Mouse (Mus musculus): ENCODE results near the gene Apol6. TPM values are rescaled to one million over a fixed set of nuclear protein-coding genes. Genes with fewer than 3 reads are reported as not detected.

Apol6 gene
- 10 to 100 TPM; 11.8 to 28.0 TPM for total RNA-seq (2021)
- 17.5 and 21.1 TPM in 2 replicates for polyA plus RNA-seq (2012; rRNA removed)
- long read RNA-seq, partial matches to known transcripts, result 3 of 15 reads
- long read RNA-seq, other reads (novel, unspliced or antisense), result 11 of 15 reads

DNA sequence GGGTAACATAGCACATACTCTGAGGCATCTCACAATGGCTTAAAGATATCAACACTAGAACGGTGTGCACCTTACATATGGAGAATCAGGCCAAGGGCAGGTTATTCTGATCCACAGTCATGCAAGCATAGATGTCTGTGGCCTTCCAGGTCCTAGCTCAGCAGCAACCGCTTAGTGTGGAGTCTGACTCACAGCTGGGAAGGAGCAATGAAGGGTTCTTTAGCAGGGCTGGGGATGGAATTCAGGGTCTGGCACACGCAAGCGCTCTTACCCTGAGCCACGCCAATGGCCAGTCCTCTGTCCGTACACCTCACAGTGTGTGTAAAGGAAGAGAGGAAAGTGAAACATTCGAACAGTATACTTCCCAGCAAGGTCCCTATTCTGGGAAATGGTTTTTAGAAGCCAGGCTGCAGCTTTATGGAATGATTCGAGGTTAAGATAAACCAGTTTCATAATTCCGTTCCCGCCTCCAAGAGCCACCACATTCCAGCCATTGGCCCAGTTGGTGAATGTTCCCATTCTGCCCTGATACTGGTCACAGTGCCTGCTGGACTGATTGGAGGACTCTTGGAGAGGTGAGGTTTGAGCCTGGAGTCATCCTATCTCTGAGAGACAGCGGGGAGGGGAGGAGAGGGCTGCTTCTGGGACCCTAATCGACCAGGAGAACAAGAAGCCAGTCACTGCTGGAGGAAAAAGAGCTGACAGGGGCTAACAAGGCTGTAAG, at the start of gene Apol6:
Apol6 (plus strand) TSS at position 133 of the 724 bp plus-strand sequence.
- peak; percentile 65 for DNase-seq

DNA sequence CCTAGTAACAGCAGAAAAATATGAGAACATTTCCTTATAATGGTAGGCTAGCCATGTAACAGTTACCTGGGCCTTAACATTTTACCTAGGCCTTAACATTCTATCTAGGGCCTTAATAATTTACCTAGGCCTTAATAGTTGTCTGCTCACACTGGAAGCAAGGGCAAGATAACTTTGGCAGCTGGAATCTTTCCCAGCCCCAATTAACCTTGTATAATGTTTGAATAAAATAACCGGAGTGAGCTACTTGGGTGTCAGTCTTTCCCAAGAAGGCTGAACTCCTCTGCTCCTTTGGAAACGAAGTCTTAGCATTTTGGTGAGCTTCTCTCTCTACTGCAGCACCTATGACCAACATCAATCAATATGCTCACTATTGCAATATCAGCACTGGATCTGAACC, 46.5 kb upstream of the Apol6 start:
- DNase-seq, result no peak

DNA sequence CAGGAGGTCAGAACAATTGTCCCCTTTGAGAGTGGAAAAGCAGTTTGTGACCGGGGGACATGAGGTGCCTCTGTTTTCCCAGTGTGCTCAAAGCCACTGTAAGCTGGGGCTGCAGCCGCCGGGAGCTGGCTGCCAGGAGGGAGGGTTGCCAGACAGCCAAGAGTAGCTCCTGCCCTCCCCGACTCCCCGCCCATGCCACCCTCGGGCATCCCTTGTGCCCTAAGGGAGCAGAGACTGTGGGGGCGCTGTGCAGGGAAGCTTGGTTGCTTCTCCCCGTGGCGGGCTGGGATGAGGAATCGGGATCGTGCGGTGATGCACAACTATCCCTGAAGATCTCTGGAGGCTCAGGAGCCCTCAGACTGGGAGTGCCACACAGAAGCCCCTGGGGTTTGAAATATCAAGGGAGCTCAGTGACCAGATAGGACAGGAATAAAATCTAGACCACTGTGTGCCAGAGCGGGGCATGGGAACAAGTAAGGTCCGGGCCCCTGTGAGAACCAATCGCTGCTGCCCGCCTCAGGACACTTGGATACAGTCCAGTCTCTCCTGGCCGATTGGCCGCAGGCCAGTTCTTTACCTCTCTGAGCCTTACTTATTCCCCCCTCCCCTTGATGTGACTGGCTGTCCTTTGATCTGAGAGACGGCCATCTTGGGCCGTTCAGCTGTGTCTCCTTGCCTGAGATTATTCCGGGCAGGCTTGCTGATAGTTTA, 45.5 kb upstream of the Apol6 start:
- DNase-seq, result peak; percentile 45

DNA sequence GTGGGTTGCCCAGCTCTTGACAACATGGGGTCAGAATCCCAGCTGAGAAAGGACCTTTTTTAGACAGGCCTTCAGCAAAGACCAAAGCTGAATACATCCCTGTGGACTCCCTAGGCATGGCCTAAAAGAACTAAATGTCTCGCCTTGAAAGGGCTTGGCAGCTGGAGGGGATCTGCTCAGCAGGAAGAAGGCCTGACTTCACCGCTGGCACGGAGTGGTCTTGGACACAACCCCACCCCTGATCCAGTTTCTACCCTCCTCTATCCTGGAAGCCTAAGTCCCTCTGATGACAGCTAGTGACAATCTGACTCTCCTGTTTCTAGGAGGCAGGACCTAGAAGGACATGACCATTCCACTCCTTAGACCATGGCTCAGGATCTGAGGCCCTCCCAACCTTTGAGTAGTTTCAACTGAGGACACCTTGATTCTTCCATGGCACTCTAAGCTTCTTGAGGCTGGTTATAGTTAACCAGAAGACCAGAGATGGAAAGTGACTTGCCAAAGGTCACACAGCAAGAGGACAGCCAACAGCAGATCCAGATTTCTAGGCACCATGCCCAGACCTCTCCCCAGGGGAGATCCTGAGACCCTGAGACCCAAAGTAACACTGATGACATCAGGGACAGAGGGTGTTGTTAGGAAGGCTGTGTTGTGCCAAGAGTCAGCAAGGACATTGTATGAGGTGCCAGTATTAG, 41.2 kb upstream of the Apol6 start:
- DNase-seq, result no peak

DNA sequence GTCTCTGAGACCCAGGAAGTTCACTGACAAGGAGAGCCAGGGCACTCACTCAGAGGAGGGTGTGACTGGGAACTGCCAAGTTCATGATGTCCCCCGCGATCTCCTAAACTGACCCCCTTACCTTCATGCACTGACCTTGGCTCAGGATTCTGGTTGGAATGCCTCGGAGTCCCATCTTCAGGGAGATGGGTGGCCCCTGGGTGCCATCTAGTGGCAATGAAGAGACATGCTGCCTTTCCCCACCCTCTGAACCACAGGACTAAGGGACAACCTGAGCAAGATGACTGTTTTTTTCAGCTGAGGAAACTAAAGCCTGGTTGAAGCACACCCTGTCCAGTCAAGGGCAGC, 40.7 kb upstream of the Apol6 start:
- peak; percentile 63 for DNase-seq

DNA sequence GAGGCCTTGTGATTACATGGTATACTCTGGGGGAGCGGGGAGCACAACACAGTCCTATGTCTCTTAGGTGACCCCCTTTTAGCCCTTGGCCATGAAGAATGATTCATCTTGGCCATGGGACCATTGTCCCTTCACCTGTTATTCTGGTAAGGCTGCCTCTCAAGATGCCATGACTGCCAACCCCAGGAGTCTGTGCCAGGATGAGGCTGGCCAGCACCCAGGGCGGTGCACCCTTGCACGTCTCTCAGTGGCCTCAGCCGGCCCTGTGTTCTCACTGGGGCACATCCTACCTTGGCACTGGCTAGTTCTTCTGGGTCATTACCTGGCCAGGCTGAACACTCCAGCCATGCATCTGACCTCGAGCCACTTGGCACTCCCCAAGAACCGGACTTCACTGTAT, 35.7 kb upstream of the Apol6 start:
- DNase-seq, result no peak

DNA sequence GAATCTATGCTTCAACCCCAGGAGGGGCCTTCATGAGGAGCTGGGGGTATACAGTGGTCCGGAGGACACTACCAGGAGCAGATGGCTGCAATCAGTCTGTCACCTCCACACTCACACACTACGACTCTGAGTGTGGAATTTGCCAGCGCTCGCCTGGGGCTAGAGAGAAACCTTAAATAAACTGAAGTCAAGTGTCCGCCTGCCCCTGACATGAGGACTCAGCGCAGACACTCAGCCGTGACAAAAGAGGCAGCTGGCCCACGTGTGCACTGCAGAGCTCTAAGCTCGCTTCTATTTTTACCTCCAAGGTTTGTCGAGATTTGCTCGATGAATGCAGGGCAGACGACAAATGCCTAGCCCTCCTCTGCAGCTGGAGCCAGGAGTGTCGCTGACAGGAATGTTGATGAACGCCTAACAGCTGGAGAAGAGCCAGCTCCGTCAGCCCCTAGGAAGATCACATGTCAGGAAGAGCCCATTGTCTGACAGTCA, 30.7 kb upstream of the Apol6 start:
- peak; percentile 53 for DNase-seq

DNA sequence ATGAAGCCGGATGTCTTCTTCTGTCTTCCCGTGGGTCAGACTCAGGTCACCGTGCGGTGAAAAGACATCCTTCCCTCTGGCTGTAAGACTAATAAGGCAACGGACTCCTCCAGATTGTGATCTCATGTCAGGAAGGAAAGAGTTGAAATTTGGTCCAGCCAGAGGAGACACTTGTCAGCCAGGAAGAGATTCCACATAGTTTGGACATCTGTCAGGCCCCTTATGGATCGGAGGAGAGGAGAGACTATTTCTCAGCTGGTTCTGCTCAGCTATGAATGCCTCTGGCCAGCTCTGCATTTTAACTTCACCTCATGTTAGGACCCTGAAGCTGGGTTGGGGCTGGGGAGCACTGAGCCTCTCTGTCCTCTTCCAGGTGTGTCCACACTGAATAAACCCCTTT, 30.1 kb upstream of the Apol6 start:
- no peak for DNase-seq

DNA sequence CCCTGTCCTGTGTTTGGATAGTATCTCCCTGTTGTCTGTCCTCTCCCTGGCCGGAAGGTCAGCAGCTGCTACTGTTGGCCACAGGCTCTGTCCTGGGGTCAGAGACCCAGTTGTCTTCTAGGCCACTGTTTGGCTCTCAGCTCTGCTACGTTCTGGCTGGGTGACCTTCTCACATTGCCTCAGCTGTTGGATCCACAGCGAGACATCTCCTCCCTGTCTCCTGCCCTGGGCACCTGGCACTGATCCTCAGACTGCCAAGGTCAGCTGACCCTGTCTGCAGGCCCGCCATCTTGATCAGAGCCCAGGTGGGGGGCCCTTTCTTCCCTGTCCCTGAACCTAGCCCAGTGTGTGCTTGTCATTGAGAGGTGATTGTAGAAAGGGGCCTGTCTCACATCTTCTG, 29.5 kb upstream of the Apol6 start:
- DNase-seq, result no peak

DNA sequence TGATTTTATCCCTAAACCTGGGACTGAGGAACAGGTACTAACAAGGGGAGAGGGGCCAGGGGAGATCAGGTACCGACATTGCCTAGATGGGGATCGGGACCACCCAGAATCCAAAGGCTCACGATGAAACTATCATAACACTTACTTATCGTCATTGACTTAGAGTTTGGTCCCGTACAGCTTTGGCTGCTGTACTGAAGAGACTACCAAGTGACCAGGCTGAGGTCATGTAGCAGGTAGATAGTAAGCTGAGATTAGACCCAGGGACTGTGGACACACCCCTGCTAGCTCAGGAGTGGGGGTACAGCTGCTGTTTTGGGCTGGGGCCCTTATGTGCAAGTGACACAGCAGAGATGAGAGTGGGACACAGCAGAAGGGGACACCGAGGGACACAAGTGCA, 28.0 kb upstream of the Apol6 start:
- no peak for DNase-seq

DNA sequence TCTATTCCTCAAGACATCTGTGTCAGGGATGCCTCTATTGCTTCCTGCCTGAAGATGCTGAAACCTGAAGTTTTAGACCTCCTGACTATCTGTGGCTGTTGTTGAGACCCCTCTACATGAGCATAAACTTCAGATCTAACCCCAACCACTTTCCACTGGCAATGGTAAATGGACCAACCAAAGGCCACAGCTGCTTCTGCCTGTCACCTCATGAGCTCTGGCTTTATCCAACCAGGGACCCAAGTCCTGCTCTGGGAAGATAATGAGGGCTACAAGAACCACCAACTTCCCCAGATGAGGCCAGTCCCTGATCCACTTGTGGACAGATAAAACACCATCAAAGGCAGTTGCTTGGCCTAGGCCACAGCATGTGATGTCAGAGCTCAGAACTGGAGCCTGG, 26.6 kb upstream of the Apol6 start:
- no peak for DNase-seq

DNA sequence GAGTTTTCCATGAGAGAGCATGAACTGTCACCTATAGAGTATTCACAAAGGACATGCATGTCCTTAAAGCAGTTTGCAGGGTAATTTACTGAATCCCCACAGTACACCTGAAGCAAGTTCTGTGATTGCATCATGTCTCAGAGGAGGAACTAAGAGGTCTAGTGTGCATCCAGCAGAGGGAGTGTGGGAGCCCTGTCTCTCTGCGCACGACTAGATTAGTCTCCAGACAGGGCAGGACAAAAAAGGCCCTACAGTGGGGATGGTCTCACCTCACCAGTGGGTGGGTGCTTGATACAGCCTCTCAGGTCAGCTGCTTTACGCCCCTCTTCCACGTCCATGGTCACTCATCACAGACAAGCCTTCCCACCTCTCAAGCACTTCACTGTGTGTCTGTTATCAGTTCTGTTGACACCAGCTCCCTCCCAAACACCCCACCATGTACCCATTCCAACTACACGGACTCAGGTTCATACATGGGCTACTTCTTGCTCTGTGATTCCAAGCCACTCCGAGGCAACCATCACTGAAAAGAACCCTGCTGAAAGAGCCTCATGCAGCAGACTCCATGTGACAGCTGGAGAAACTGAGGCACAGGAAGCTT, 25.7 kb upstream of the Apol6 start:
- DNase-seq, result peak; percentile 46

DNA sequence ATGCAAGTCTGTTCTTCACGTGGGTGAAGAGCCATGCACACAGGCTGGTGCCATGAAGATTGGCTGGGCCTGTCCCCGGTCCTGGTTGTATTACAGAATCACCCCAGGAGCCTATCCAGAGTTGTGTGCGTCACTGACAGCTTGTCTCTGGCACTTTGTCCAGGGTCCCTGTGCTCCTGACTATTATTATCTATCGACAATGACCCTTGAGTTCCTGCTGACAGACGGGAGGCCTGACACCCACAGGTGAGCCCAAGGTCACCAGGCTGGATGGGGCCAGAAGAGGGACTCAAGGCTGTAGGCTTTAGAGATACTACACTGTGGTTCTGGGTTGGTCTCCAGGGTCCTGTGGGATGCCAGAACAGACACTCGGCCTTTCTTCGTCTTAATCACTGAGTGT, 25.0 kb upstream of the Apol6 start:
- DNase-seq, result no peak

DNA sequence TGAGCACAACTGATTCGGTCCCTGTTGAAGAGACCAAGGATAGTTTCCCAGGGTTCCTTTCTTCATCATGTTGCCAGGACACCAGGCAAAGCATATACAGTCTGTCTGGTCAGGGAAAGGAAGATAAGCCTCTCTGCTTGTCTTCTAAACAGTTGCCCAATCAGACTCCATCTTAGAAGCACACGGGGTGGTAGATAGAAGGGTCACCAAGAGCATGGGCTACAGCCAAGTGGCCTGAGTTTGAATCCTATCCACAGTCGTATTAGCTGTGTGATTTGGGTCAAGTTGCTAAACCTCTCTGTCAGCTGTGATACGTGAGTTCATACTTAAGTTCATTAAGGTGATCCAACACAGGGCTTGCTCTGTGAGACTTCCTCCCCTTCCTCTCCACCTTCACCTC, 24.4 kb upstream of the Apol6 start:
- DNase-seq, result no peak

DNA sequence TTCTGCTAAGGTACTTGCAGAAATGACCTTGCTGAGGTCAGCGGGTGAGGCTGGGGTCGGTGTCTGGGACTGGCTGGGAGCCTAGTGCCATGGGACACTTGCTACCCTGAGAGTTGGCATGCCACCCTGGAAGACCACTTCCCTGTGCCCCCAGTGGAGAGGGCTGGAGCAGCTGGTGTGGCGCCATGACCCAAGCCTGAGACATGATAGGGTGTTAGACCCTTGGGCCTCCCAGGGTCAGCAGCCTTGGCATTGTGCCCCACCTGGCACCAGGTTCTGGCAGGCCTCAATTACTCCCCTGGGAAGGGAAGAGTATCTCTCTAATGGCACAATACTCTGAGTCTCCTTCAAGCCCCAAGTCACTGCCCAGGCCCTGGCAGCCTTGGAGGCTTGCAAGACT, 23.5 kb upstream of the Apol6 start:
- DNase-seq, result no peak

DNA sequence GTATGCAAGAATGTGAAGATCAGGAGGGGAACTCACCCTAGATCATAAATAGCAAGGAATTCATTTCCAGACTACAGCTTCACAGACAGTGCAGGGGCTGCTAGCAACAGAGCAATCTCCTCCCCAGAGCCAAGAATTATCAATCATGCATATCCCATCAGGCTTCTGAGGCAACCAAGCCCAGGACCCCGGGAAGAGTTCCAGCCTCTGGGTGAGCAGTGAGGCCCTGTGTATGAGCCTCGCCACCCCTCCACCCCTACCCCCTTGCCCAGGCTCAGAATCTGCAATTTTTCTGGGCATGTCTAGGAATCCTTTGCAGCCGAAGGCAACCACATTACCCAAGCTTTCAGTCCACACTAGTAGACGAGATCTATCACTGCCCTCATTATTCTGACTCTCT, 22.7 kb upstream of the Apol6 start:
- DNase-seq, result no peak

DNA sequence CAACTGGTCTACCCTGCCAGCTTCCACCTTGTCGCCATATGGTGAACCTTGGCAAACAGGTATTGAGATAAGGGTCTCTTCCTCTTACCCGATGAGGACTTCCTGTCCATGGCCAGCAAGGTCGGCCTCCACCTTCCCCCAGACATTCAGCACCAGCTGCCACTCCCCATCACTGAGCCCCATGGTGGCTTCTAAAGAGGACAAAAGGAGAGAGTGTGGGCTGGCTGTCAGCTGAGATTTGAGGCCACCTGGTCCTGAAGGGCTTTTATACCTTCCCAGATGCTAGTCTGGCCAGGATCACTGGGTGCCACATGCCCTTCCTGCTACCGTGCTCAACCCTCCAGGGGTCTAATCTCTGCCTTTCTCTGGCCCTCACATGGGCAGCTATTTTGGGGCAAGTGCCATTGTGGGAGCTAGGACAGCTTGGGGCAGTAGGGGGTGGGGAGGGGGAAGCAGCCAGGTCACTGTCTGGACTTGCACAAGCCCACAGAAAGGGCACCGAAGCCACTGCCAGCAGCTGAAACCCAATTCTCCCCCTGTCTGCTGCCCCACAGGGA, 22.1 kb upstream of the Apol6 start:
- DNase-seq, result no peak

DNA sequence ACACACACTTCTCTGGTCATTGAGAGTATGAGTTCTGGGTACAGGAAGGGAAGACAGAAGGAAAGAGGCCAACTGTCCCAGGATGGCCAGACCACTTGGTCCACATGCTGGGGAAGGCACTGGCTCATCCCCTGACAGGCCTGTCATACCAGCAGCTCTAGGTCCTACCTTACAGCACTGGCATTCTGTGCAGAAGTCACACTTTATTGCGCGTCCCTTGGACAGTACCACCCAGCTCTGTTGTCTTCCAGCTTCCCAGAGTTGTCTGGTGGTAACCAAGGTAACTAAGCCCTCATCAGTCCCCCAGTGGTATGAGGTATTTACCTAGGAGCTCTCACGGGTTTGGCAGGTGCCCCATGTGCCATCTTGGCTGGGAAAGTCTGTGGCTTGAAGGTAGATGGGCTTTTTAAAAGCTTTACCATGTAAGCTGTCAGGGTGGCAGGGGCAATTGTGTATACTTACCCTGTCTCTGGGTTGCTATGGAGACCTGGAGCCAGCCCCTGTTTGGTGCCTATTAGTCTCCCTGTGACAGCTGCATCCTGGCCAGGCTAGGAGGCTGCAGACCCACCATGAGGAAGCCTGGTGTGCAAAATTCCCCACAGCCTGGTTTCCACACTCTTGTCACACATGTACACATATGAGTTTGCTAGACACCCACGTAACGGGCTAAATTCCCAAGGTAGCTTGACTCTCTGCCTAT, 18.5 kb upstream of the Apol6 start:
- no peak for DNase-seq

DNA sequence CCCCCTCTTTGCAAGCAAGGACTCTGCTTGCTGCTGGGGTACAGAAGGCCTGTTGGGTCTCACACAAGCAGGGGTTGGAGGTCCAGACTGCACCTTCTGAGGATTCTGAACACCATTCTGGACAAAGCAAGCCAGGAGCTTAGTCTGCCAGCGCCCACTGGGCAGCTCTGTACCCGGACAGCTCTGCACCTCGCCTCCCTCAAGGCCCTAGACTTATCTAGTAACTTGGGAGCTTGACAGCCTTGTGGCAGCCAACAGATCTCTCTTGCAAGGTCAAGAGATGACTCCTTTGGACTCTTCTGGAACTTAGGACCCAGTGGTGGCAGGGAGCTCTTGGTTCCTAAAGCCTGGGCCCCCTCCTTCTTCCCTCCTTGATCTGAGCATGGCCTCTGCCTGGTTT, 17.4 kb upstream of the Apol6 start:
- DNase-seq, result peak; percentile 39

DNA sequence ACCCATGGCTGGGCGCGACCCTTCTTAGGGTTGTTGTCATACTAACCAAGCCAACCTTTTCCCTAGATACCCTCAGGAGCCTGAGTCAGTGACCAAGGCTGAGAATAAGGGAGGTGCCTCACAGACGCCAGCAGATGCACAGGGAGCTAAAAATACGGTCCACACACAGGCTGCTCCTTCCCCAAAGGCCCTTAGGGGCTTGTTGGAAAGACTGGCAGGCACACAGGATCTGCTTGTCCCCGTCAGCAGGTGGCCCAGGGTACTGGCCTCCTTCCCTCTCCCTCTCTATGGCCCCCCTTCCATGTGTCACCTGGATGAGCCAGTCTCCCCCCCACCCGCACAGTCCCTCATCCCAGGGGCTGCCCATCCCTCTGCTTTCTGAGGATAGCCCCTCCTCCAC, 16.9 kb upstream of the Apol6 start:
- DNase-seq, result no peak

DNA sequence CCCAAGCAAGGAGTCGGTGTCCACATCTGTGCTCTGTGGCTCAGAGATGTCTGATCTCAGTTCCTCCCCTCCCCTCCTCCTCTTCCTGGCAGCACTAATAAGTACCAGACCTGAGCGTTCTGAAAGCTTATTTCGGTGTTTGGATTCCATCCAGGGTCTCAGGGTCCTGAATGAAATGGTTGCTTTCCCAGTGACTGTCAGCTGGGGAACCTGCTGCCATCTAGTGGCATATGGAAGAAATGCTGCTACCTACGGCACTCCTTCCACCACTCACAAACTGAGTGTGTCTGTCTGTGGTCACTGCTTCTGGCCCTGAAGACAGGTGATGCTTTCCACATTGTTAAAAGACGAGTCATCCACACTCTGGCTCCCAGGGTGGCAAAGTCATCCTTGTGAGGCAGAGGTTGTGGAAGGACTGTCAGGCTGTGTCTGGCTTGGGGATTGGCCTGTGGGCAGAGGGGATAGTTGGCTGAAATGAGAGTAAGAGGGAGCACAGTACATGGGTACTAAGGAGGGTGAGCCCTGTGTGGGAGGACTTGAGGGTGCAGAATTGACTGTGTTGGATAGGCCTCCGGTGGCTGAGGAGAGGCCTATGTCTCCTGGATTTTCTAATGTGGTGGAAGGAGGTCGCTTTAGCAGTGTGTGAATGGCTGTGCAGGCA, 15.1 kb upstream of the Apol6 start:
- DNase-seq, result peak; percentile 62
